Mouse (Mus musculus) thymus, postnatal 25 days (tissue): ENCODE results near the gene Slc35c2.

Experiments used
- DNase-seq: peaks from one replicate; pipeline ENCODE4 v3.0.0; 2022

Slc35c2 gene

GRCm38 (mm10) chr2:165271326-165271725 is 16.3 kb downstream of the Slc35c2 start:
- no peak for DNase-seq

- no peak for DNase-seq
Observed at GRCm38 (mm10) chr2:165270858-165271257, 16.8 kb downstream of the Slc35c2 start.

- DNase-seq, result no peak
Observed at GRCm38 (mm10) chr2:165266739-165267138, 20.9 kb downstream of the Slc35c2 start.

GRCm38 (mm10) chr2:165263861-165264260 is 23.8 kb downstream of the Slc35c2 start:
- DNase-seq, result no peak

- DNase-seq, result no peak
Observed at GRCm38 (mm10) chr2:165262274-165262990, 25.2 kb downstream of the Slc35c2 start.

- DNase-seq, result no peak
Observed at GRCm38 (mm10) chr2:165259859-165260258, 27.8 kb downstream of the Slc35c2 start.

GRCm38 (mm10) chr2:165258321-165258720 is 29.3 kb downstream of the Slc35c2 start:
- DNase-seq, result no peak

- DNase-seq, result no peak
Observed at GRCm38 (mm10) chr2:165257151-165257834, 30.4 kb downstream of the Slc35c2 start.

- DNase-seq, result no peak
Observed at GRCm38 (mm10) chr2:165256213-165256612, 31.5 kb downstream of the Slc35c2 start.

- no peak for DNase-seq
Observed at GRCm38 (mm10) chr2:165253867-165254266, 33.8 kb downstream of the Slc35c2 start.

GRCm38 (mm10) chr2:165253269-165253668 is 34.4 kb downstream of the Slc35c2 start:
- DNase-seq, result no peak

- no peak for DNase-seq
Observed at GRCm38 (mm10) chr2:165252801-165253200, 34.9 kb downstream of the Slc35c2 start.

GRCm38 (mm10) chr2:165252381-165252780 is 35.3 kb downstream of the Slc35c2 start:
- DNase-seq, result no peak

GRCm38 (mm10) chr2:165250903-165251302 is 36.8 kb downstream of the Slc35c2 start:
- DNase-seq, result no peak

- no peak for DNase-seq
Observed at GRCm38 (mm10) chr2:165248967-165249366, 38.7 kb downstream of the Slc35c2 start.

- DNase-seq, result no peak
Observed at GRCm38 (mm10) chr2:165246349-165246748, 41.3 kb downstream of the Slc35c2 start.

GRCm38 (mm10) chr2:165243122-165243720 is 44.4 kb downstream of the Slc35c2 start:
- DNase-seq, result no peak

GRCm38 (mm10) chr2:165242575-165242974 is 45.1 kb downstream of the Slc35c2 start:
- no peak for DNase-seq

GRCm38 (mm10) chr2:165241786-165242185 is 45.9 kb downstream of the Slc35c2 start:
- no peak for DNase-seq

GRCm38 (mm10) chr2:165240371-165240770 is 47.3 kb downstream of the Slc35c2 start:
- no peak for DNase-seq

- DNase-seq, result no peak
Observed at GRCm38 (mm10) chr2:165239533-165240144, 48.0 kb downstream of the Slc35c2 start.

GRCm38 (mm10) chr2:165238416-165239145 is 49.1 kb downstream of the Slc35c2 start:
- DNase-seq, result no peak
